Mouse (Mus musculus) embryo, embryonic 9.5 days (tissue): ENCODE data around the gene Hnf4a.

Experiments used
- DNase-seq: peaks from one replicate; pipeline ENCODE4 v3.0.0-alpha.2; 2017; ENCODE audit errors: extremely low spot score

Hnf4a gene

GRCm38 (mm10) chr2:163592084-163592483 lies 85.5 kb downstream of the Hnf4a start:
- no peak for DNase-seq

- DNase-seq = no peak
These were observed 87.2 kb downstream of the Hnf4a start for GRCm38 (mm10) chr2:163593636-163594282.

GRCm38 (mm10) chr2:163595119-163595518 lies 88.5 kb downstream of the Hnf4a start:
- no peak for DNase-seq

- no peak for DNase-seq
These were observed 89.7 kb downstream of the Hnf4a start for GRCm38 (mm10) chr2:163596057-163596872.

- DNase-seq = no peak
These were observed 90.2 kb downstream of the Hnf4a start for GRCm38 (mm10) chr2:163596873-163597155.

- no peak for DNase-seq
These were observed 91.1 kb downstream of the Hnf4a start for GRCm38 (mm10) chr2:163597661-163598060.

GRCm38 (mm10) chr2:163599226-163599625 lies 92.6 kb downstream of the Hnf4a start:
- peak; percentile 70 for DNase-seq

GRCm38 (mm10) chr2:163601066-163601465 lies 94.5 kb downstream of the Hnf4a start:
- no peak for DNase-seq

- DNase-seq = no peak
These were observed 95.1 kb downstream of the Hnf4a start for GRCm38 (mm10) chr2:163601712-163602100.

GRCm38 (mm10) chr2:163602101-163602971 lies 95.7 kb downstream of the Hnf4a start, which contains the start of gene Ttpal:
Ttpal (plus strand) TSS chr2:163602314.
- DNase-seq = peak; percentile 85

GRCm38 (mm10) chr2:163606161-163606560 lies 99.6 kb downstream of the Hnf4a start:
- no peak for DNase-seq

- no peak for DNase-seq
These were observed 101.4 kb downstream of the Hnf4a start for GRCm38 (mm10) chr2:163608008-163608407.

GRCm38 (mm10) chr2:163609281-163609975 lies 102.8 kb downstream of the Hnf4a start:
- no peak for DNase-seq

- DNase-seq = no peak
These were observed 104.6 kb downstream of the Hnf4a start for GRCm38 (mm10) chr2:163611176-163611575.

- DNase-seq = no peak
These were observed 106.6 kb downstream of the Hnf4a start for GRCm38 (mm10) chr2:163613206-163613605.

GRCm38 (mm10) chr2:163613990-163614389 lies 107.4 kb downstream of the Hnf4a start:
- no peak for DNase-seq

- DNase-seq = no peak
These were observed 108.8 kb downstream of the Hnf4a start for GRCm38 (mm10) chr2:163615401-163615800.

GRCm38 (mm10) chr2:163615906-163616651 lies 109.5 kb downstream of the Hnf4a start:
- no peak for DNase-seq

GRCm38 (mm10) chr2:163616652-163617227 lies 110.1 kb downstream of the Hnf4a start:
- DNase-seq = no peak

GRCm38 (mm10) chr2:163617232-163617863 lies 110.7 kb downstream of the Hnf4a start:
- DNase-seq = no peak
